Mouse (Mus musculus): ENCODE results near the gene Snrpg. TPM values are rescaled to one million over a fixed set of nuclear protein-coding genes. Genes with fewer than 3 reads are reported as not detected.
"Not testable (repeated sequence)": the region's sequence is repeated elsewhere in the genome, so short reads cannot be mapped to it uniquely, and the experiment has no call there.

Snrpg gene
- 791 and 827 TPM in 2 replicates for polyA plus RNA-seq (2015; fragmentation: Nextera tagmentation; extraction: Ambion mirVana)

GRCm38 (mm10) chr6:86370764-86371339 is at the start of gene Snrpg:
Gene Snrpg, plus strand, starts transcription at chr6:86371304.
- peaks cover 29% of the 10 kb centered on the region for H3K36me3 ChIP-seq (ENCODE audit: poor library complexity, severe bottlenecking)
- peaks cover 38% of the 10 kb centered on the region for H3K4me1 ChIP-seq
- peak within 1 kb of the TSS; percentile 93 for H3K27ac ChIP-seq
- H3K4me2 ChIP-seq, result peak within 1 kb of the TSS; percentile 96
- H3K27me3 ChIP-seq, result no peaks in the 10 kb centered on the region
- ATAC-seq, result peak; percentile 17
- WGBS, result 15% methylated on average over 15 of the region's 15 CpGs
- H3K4me3 ChIP-seq, result peak within 1 kb of the TSS; percentile 96
- H3K9ac ChIP-seq, result peak within 1 kb of the TSS; percentile 91
- H3K9me3 ChIP-seq (replicated peaks), result no peaks in the 10 kb centered on the region

GRCm38 (mm10) chr6:86322031-86322563 is 49.0 kb upstream of the Snrpg start:
- no peak overlapping the region for H3K4me2 ChIP-seq
- H3K27ac ChIP-seq, result no peak overlapping the region
- no peak overlapping the region for H3K9ac ChIP-seq
- ATAC-seq, result no peak
- H3K36me3 ChIP-seq (ENCODE audit: poor library complexity, severe bottlenecking), result no peaks in the 10 kb centered on the region
- 86% methylated on average over 5 of the region's 5 CpGs for WGBS
- H3K27me3 ChIP-seq, result no peaks in the 10 kb centered on the region
- no peaks in the 10 kb centered on the region for H3K4me1 ChIP-seq
- H3K4me3 ChIP-seq, result no peak overlapping the region
- H3K9me3 ChIP-seq (replicated peaks), result no peaks in the 10 kb centered on the region

GRCm38 (mm10) chr6:86322991-86323390 is 48.1 kb upstream of the Snrpg start:
- Histone ChIP-seq H3K9ac (no peak overlapping the region), H3K36me3 (ENCODE audit: poor library complexity, severe bottlenecking) (no peaks in the 10 kb centered on the region), H3K4me2 (no peak overlapping the region), H3K9me3 (replicated peaks) (no peaks in the 10 kb centered on the region), H3K4me1 (no peaks in the 10 kb centered on the region), H3K4me3 (no peak overlapping the region), H3K27me3 (no peaks in the 10 kb centered on the region), H3K27ac (no peak overlapping the region)
- WGBS, result 86% methylated on average over 9 of the region's 9 CpGs
- no peak for ATAC-seq

- ATAC-seq, result no peak
- Histone ChIP-seq H3K4me2 (no peak overlapping the region), H3K27me3 (no peaks in the 10 kb centered on the region), H3K27ac (no peak overlapping the region; the same call in 1 of the 2 replicates), H3K36me3 (ENCODE audit: poor library complexity, severe bottlenecking) (no peaks in the 10 kb centered on the region), H3K4me3 (no peak overlapping the region), H3K4me1 (peaks cover 5% of the 10 kb centered on the region), H3K9ac (no peak overlapping the region), H3K9me3 (replicated peaks) (no peaks in the 10 kb centered on the region)
- WGBS, result 75% methylated on average over 3 of the region's 3 CpGs
Measured at GRCm38 (mm10) chr6:86324400-86324799, 46.7 kb upstream of the Snrpg start.

GRCm38 (mm10) chr6:86325646-86326045 is 45.5 kb upstream of the Snrpg start:
- Histone ChIP-seq H3K9ac (no peak overlapping the region), H3K27me3 (no peaks in the 10 kb centered on the region), H3K4me2 (no peak overlapping the region), H3K27ac (no peak overlapping the region), H3K36me3 (ENCODE audit: poor library complexity, severe bottlenecking) (no peaks in the 10 kb centered on the region), H3K4me3 (no peak overlapping the region), H3K9me3 (replicated peaks) (no peaks in the 10 kb centered on the region), H3K4me1 (peaks cover 5% of the 10 kb centered on the region)
- 91% methylated on average over 5 of the region's 5 CpGs for WGBS
- ATAC-seq, result no peak

GRCm38 (mm10) chr6:86326866-86327265 is 44.2 kb upstream of the Snrpg start:
- H3K27me3 ChIP-seq, result no peaks in the 10 kb centered on the region
- H3K4me3 ChIP-seq, result no peak overlapping the region
- 96% methylated on average over 18 of the region's 18 CpGs for WGBS
- no peaks in the 10 kb centered on the region for H3K9me3 ChIP-seq (replicated peaks)
- H3K9ac ChIP-seq, result no peak overlapping the region
- H3K4me1 ChIP-seq, result peaks cover 5% of the 10 kb centered on the region
- ATAC-seq, result no peak
- no peak overlapping the region for H3K4me2 ChIP-seq
- H3K27ac ChIP-seq, result no peak overlapping the region
- no peaks in the 10 kb centered on the region for H3K36me3 ChIP-seq (ENCODE audit: poor library complexity, severe bottlenecking)

GRCm38 (mm10) chr6:86328369-86328768 is 42.7 kb upstream of the Snrpg start:
- H3K27ac ChIP-seq, result no peak overlapping the region
- H3K4me2 ChIP-seq, result no peak overlapping the region
- H3K9me3 ChIP-seq (replicated peaks), result no peaks in the 10 kb centered on the region
- WGBS, result 51% methylated on average over 3 of the region's 3 CpGs
- H3K4me3 ChIP-seq, result no peak overlapping the region
- no peaks in the 10 kb centered on the region for H3K36me3 ChIP-seq (ENCODE audit: poor library complexity, severe bottlenecking)
- peaks cover 5% of the 10 kb centered on the region for H3K4me1 ChIP-seq
- H3K9ac ChIP-seq, result no peak overlapping the region
- no peak for ATAC-seq
- H3K27me3 ChIP-seq, result no peaks in the 10 kb centered on the region

- no peak overlapping the region for H3K27ac ChIP-seq
- H3K9ac ChIP-seq, result no peak overlapping the region
- 96% methylated on average over 6 of the region's 6 CpGs for WGBS
- no peaks in the 10 kb centered on the region for H3K36me3 ChIP-seq (ENCODE audit: poor library complexity, severe bottlenecking)
- ATAC-seq, result no peak
- no peak overlapping the region for H3K4me2 ChIP-seq
- H3K9me3 ChIP-seq (replicated peaks), result no peaks in the 10 kb centered on the region
- H3K4me3 ChIP-seq, result no peak overlapping the region
- H3K4me1 ChIP-seq, result peaks cover 5% of the 10 kb centered on the region
- no peaks in the 10 kb centered on the region for H3K27me3 ChIP-seq
Measured at GRCm38 (mm10) chr6:86329943-86330342, 41.2 kb upstream of the Snrpg start.

- no peaks in the 10 kb centered on the region for H3K27me3 ChIP-seq
- no peak for ATAC-seq
- H3K4me1 ChIP-seq, result no peaks in the 10 kb centered on the region
- no peaks in the 10 kb centered on the region for H3K36me3 ChIP-seq (ENCODE audit: poor library complexity, severe bottlenecking)
- H3K4me3 ChIP-seq, result no peak overlapping the region
- WGBS, result 85% methylated on average over 11 of the region's 11 CpGs
- H3K9me3 ChIP-seq (replicated peaks), result 0 out of 2 replicates have a peak, but pooled peaks cover 9% of the 10 kb centered on the region
- no peak overlapping the region for H3K9ac ChIP-seq
- H3K27ac ChIP-seq, result no peak overlapping the region
- no peak overlapping the region for H3K4me2 ChIP-seq
Measured at GRCm38 (mm10) chr6:86335121-86335849, 35.8 kb upstream of the Snrpg start.

- 0 out of 2 replicates have a peak, but pooled peaks cover 9% of the 10 kb centered on the region for H3K9me3 ChIP-seq (replicated peaks)
- H3K27me3 ChIP-seq, result no peaks in the 10 kb centered on the region
- no peak overlapping the region for H3K27ac ChIP-seq
- no peaks in the 10 kb centered on the region for H3K4me1 ChIP-seq
- no peak for ATAC-seq
- H3K9ac ChIP-seq, result no peak overlapping the region
- 76% methylated on average over 5 of the region's 5 CpGs for WGBS
- H3K4me2 ChIP-seq, result no peak overlapping the region
- no peaks in the 10 kb centered on the region for H3K36me3 ChIP-seq (ENCODE audit: poor library complexity, severe bottlenecking)
- no peak overlapping the region for H3K4me3 ChIP-seq
Measured at GRCm38 (mm10) chr6:86335860-86336259, 35.2 kb upstream of the Snrpg start.

GRCm38 (mm10) chr6:86336340-86336739 is 34.8 kb upstream of the Snrpg start:
- not testable (repeated sequence) for H3K4me1 ChIP-seq; H3K4me3 ChIP-seq; H3K36me3 ChIP-seq (ENCODE audit: poor library complexity, severe bottlenecking); H3K27ac ChIP-seq; ATAC-seq; H3K9ac ChIP-seq; H3K27me3 ChIP-seq; H3K9me3 ChIP-seq (replicated peaks); H3K4me2 ChIP-seq
- 90% methylated on average over 4 of the region's 4 CpGs for WGBS

- H3K36me3 ChIP-seq (ENCODE audit: poor library complexity, severe bottlenecking), result no peaks in the 10 kb centered on the region
- WGBS, result 12% methylated on average over 7 of the region's 7 CpGs
- no peak overlapping the region; the same call in 1 of the 2 replicates for H3K4me3 ChIP-seq
- no peaks in the 10 kb centered on the region for H3K9me3 ChIP-seq (replicated peaks)
- H3K9ac ChIP-seq, result no peak overlapping the region
- peak overlapping the region; percentile 25; the same call in 1 of the 2 replicates for H3K4me2 ChIP-seq
- H3K27ac ChIP-seq, result no peak overlapping the region
- 0 out of 2 replicates have a peak, but pooled peaks cover 6% of the 10 kb centered on the region for H3K4me1 ChIP-seq
- no peak for ATAC-seq
- H3K27me3 ChIP-seq, result no peaks in the 10 kb centered on the region
Measured at GRCm38 (mm10) chr6:86343656-86344055, 27.4 kb upstream of the Snrpg start.
